Mouse (Mus musculus) CH12.LX (cell line): Measurements from ENCODE around the gene Ift74. TPM values are rescaled to one million over a fixed set of nuclear protein-coding genes. Genes with fewer than 3 reads are reported as not detected.
A peak's percentile ranks its signal among the peaks of the same experiment; 100 is the strongest.

Experiments
- DNase-seq: peaks from one replicate; pipeline ENCODE4 v3.0.0-alpha.2; 2013; ENCODE audit errors: extremely low read depth
- H3K27ac ChIP-seq: 2 replicates; pipeline ENCODE4 v1.5.1; 2012; ENCODE audit warnings: low read depth, mild to moderate bottlenecking, control low read depth, moderate library complexity; ENCODE audit not compliant: insufficient read depth
- H3K27me3 ChIP-seq: replicated peaks from 2 replicates; pipeline ENCODE3; 2012; ENCODE audit warnings: inconsistent platforms
- H3K36me3 ChIP-seq, 2 experiments: replicated peaks in 1 of 2; 2 replicates each; pipeline versions ENCODE3 to v1.6.1; 2012; ENCODE audit warnings: inconsistent platforms in 1 of 2, low read length in 1 of 2, mild to moderate bottlenecking in 1 of 2, mixed read lengths in 1 of 2, moderate library complexity in 1 of 2; ENCODE audit not compliant: control insufficient read depth in 1 of 2, insufficient read depth in 1 of 2
- H3K4me1 ChIP-seq, 2 experiments: 2 replicates each; pipeline ENCODE4 v1.6.1; 2012; ENCODE audit warnings: inconsistent platforms in 1 of 2, moderate library complexity in 1 of 2; ENCODE audit not compliant: insufficient read depth in 2 of 2, control insufficient read depth in 1 of 2
- H3K4me2 ChIP-seq: 2 replicates; pipeline ENCODE4 v1.6.1; 2012; ENCODE audit warnings: low read depth, mild to moderate bottlenecking, control low read depth; ENCODE audit not compliant: poor library complexity, insufficient read depth, severe bottlenecking
- H3K4me3 ChIP-seq, 3 experiments: fragments of 150-350 bp in 1 of 3; sonication (generic) in 1 of 3; replicated peaks in 1 of 3; 2 replicates each; pipeline versions ENCODE3 to v1.5.1; 2011 to 2012; ENCODE audit warnings: low read depth in 2 of 3, low read length in 2 of 3, mild to moderate bottlenecking in 2 of 3, moderate library complexity in 2 of 3, control low read depth in 1 of 3, improper control_type of control experiment in 1 of 3, inconsistent platforms in 1 of 3, mixed read lengths in 1 of 3; ENCODE audit not compliant: poor library complexity in 1 of 3
- H3K79me2 ChIP-seq: replicated peaks from 2 replicates; pipeline ENCODE4 v1.6.1; 2012; ENCODE audit warnings: mild to moderate bottlenecking, moderate library complexity; ENCODE audit not compliant: control insufficient read depth, poor library complexity, insufficient read depth, severe bottlenecking; ENCODE audit errors: extremely low read depth
- H3K9ac ChIP-seq: 2 replicates; pipeline ENCODE4 v1.6.1; 2012; ENCODE audit warnings: low read depth, mild to moderate bottlenecking, control low read depth, moderate library complexity; ENCODE audit not compliant: insufficient read depth
- H3K9me3 ChIP-seq: replicated peaks from 2 replicates; pipeline ENCODE3; 2012; ENCODE audit warnings: low read length, inconsistent platforms, mixed read lengths
- CHD2 ChIP-seq: IDR thresholded peaks from 2 replicates; pipeline ENCODE4 v1.6.1; 2011; ENCODE audit warnings: low read length, improper control_type of control experiment
- CTCF ChIP-seq, 2 experiments: IDR thresholded peaks in 1 of 2; conservative IDR thresholded peaks in 1 of 2; 2 replicates each; pipeline ENCODE4 v1.5.1; 2011 to 2012; ENCODE audit warnings: low read depth in 2 of 2, low read length in 2 of 2, improper control_type of control experiment in 1 of 2, inconsistent platforms in 1 of 2, mild to moderate bottlenecking in 1 of 2, moderate library complexity in 1 of 2
- E2F4 ChIP-seq: IDR thresholded peaks from 2 replicates; pipeline ENCODE4 v1.6.1; 2011; ENCODE audit warnings: low read depth, low read length, improper control_type of control experiment; ENCODE audit not compliant: insufficient replicate concordance
- ELF1 ChIP-seq: IDR thresholded peaks from 2 replicates; pipeline ENCODE4 v1.6.1; 2014; ENCODE audit warnings: low read depth, mild to moderate bottlenecking, inconsistent platforms, low read length, improper control_type of control experiment
- ETS1 ChIP-seq: conservative IDR thresholded peaks from 2 replicates; pipeline ENCODE4 v1.6.1; 2012; ENCODE audit warnings: low read depth, mild to moderate bottlenecking, inconsistent platforms, low read length, improper control_type of control experiment, moderate library complexity
- HCFC1 ChIP-seq: IDR thresholded peaks from 2 replicates; pipeline ENCODE4 v1.6.1; 2012; ENCODE audit warnings: low read depth, mild to moderate bottlenecking, inconsistent platforms, low read length, improper control_type of control experiment
- IRF4 ChIP-seq: IDR thresholded peaks from 2 replicates; pipeline ENCODE4 v1.6.1; 2014; ENCODE audit warnings: low read depth, mild to moderate bottlenecking, inconsistent platforms, low read length, improper control_type of control experiment
- MAX ChIP-seq: IDR thresholded peaks from 2 replicates; pipeline ENCODE4 v1.6.1; 2011; ENCODE audit warnings: low read length, improper control_type of control experiment
- MAZ ChIP-seq: IDR thresholded peaks from 2 replicates; pipeline ENCODE4 v1.6.1; 2012; ENCODE audit warnings: low read depth, mild to moderate bottlenecking, inconsistent platforms, low read length, improper control_type of control experiment, moderate library complexity
- MEF2A ChIP-seq: IDR thresholded peaks from 2 replicates; pipeline ENCODE4 v1.6.1; 2014; ENCODE audit warnings: low read depth, mild to moderate bottlenecking, inconsistent platforms, low read length, improper control_type of control experiment, borderline replicate concordance
- MXI1 ChIP-seq: IDR thresholded peaks from 2 replicates; pipeline ENCODE4 v1.6.1; 2011; ENCODE audit warnings: mild to moderate bottlenecking, low read depth, low read length, improper control_type of control experiment
- NRF1 ChIP-seq: IDR thresholded peaks from 2 replicates; pipeline ENCODE4 v1.6.1; 2014; ENCODE audit warnings: low read depth, mild to moderate bottlenecking, inconsistent platforms, low read length, improper control_type of control experiment, moderate library complexity
- POLR2AphosphoS2 ChIP-seq: IDR thresholded peaks from 2 replicates; pipeline ENCODE4 v1.6.1; 2011; ENCODE audit warnings: low read depth, low read length, improper control_type of control experiment
- RAD21 ChIP-seq: IDR thresholded peaks from 2 replicates; pipeline ENCODE4 v1.6.1; 2011; ENCODE audit warnings: low read depth, mild to moderate bottlenecking, low read length, improper control_type of control experiment, moderate library complexity
- RCOR1 ChIP-seq: conservative IDR thresholded peaks from 2 replicates; pipeline ENCODE4 v1.6.1; 2012; ENCODE audit warnings: low read depth, mild to moderate bottlenecking, inconsistent platforms, low read length, improper control_type of control experiment
- SIN3A ChIP-seq: IDR thresholded peaks from 2 replicates; pipeline ENCODE4 v1.6.1; 2012; ENCODE audit warnings: low read length, improper control_type of control experiment, inconsistent platforms
- SMC3 ChIP-seq: IDR thresholded peaks from 2 replicates; pipeline ENCODE4 v1.6.1; 2011; ENCODE audit warnings: low read depth, low read length, improper control_type of control experiment
- TBP ChIP-seq: conservative IDR thresholded peaks from 2 replicates; pipeline ENCODE4 v1.6.1; 2011; ENCODE audit warnings: low read depth, low read length, improper control_type of control experiment
- ZC3H11A ChIP-seq: IDR thresholded peaks from 2 replicates; pipeline ENCODE4 v1.6.1; 2012; ENCODE audit warnings: low read depth, mild to moderate bottlenecking, inconsistent platforms, low read length, improper control_type of control experiment
- ZMIZ1 ChIP-seq: IDR thresholded peaks from 2 replicates; pipeline ENCODE4 v1.6.1; 2012; ENCODE audit warnings: low read depth, mild to moderate bottlenecking, inconsistent platforms, low read length, improper control_type of control experiment
- dilution Hi-C: fragments of 300-500 bp; cut with MboI; formaldehyde crosslinking; loops from 2 replicates; pipeline ENCODE4 v1.14.3; 2020; ENCODE audit warnings: low sequenced_read_pairs; ENCODE audit not compliant: extremely low pct_unique_long_range_greater_than_20kb, extremely low pct_ligation_motif_present
- in situ Hi-C: fragments of 300-500 bp; cut with MboI; formaldehyde crosslinking; loops from 3 replicates; pipeline ENCODE4 v1.14.3; 2019; ENCODE audit warnings: low sequenced_read_pairs, low pct_ligation_motif_present, low pct_unique_long_range_greater_than_20kb, mixed read lengths
- polyA plus RNA-seq: library from polyadenylated mRNA; unstranded; fragments of >175 nt; gene quantifications from 2 replicates; pipeline ENCODE4 v1.2.1, GENCODE M21; 2012; ENCODE audit warnings: low read depth; ENCODE audit not compliant: insufficient read length
- total RNA-seq, 2 experiments: library from RNA; depleted of rRNA; stranded (reverse); fragments of 300-350 nt in 1 of 2; fragments of >200 nt in 1 of 2; gene quantifications; 2 replicates each; pipeline ENCODE4 v1.2.3; 2012 to 2014

Ift74 gene
- total and polyA plus RNA-seq, 3 experiments = 5.9 to 15.0 (median 12.5) TPM

DNA sequence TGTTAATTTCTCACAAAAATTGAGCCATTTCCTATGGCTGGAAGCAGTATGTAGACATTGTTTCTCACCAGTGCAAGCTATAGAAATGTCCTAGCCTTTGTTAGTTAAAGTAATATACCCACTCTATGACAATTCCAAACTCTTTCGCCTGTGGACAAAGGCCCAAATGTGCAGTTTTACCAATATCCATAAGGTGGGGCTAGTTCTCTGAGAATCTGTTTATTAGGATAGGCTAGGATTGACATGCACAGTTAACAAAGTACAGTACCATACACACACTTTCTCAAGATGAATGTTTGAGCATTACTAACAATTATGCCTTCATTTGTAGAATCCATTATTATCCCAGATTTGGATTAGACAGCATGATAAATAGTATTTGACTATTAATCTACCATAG is 55.4 kb downstream of the Ift74 start:
- TF ChIP-seq CTCF (conservative IDR thresholded peaks at IDR 0.05 in 1 of 2, IDR thresholded peaks at IDR 0.05 in 1 of 2; ENCODE audit: low read depth in 2 of 2, low read length in 2 of 2) (peak; percentile 28 to 80; a peak in 3 of 4 replicates), SMC3 (peak; percentile 58), RAD21 (peak; percentile 85), ETS1 (no peak), RCOR1 (no peak), E2F4 (no peak), MEF2A (no peak)
- dilution Hi-C loops = no loop called here
- DNase-seq = peak; percentile 37

GRCm38 (mm10) chr4:94680662-94681061 is 66.4 kb downstream of the Ift74 start:
- Histone ChIP-seq H3K9me3 (no peaks in the 10 kb centered on the region), H3K27ac (no peak overlapping the region), H3K79me2 (no peaks in the 10 kb centered on the region), H3K4me2 (no peak overlapping the region), H3K4me1 (no peaks in the 10 kb centered on the region), H3K27me3 (no peaks in the 10 kb centered on the region), H3K4me3 (no peak overlapping the region), H3K36me3 (peaks cover 0 to 8% of the 10 kb centered on the region in 2 experiments), H3K9ac (no peak overlapping the region)
- DNase-seq = no peak
- dilution Hi-C loops = no loop called here
- TF ChIP-seq ZMIZ1 = no peak
- TF ChIP-seq SIN3A = no peak
- no peak for TF ChIP-seq TBP
- TF ChIP-seq ELF1 = no peak
- no peak for TF ChIP-seq MAZ
- TF ChIP-seq MEF2A = no peak
- no peak for TF ChIP-seq MAX
- no peak for TF ChIP-seq ZC3H11A
- TF ChIP-seq CHD2 = no peak
- no peak for TF ChIP-seq HCFC1
- no peak for TF ChIP-seq NRF1
- no peak for TF ChIP-seq RCOR1
- no peak for TF ChIP-seq POLR2AphosphoS2
- TF ChIP-seq IRF4 = no peak
- TF ChIP-seq MXI1 = no peak
- in situ Hi-C loops = loop anchor here (25.0 kb wide), 1 partner anchor 232 kb away; no protein-coding TSS in a partner anchor

More for the DNA sequence above, 55.4 kb downstream of the Ift74 start:
- no peak overlapping the region for H3K4me3 ChIP-seq
- in situ Hi-C loops = no loop called here
- H3K4me1 ChIP-seq = no peaks in the 10 kb centered on the region
- H3K79me2 ChIP-seq = no peaks in the 10 kb centered on the region
- H3K9ac ChIP-seq = no peak overlapping the region
- no peaks in the 10 kb centered on the region for H3K9me3 ChIP-seq
- no peak overlapping the region for H3K4me2 ChIP-seq
- H3K27me3 ChIP-seq = no peaks in the 10 kb centered on the region
- H3K36me3 ChIP-seq = no peaks in the 10 kb centered on the region
- H3K27ac ChIP-seq = no peak overlapping the region
